Comparison of ENCODE assay signal across 8 mouse cellular contexts in the genomic region with DNA sequence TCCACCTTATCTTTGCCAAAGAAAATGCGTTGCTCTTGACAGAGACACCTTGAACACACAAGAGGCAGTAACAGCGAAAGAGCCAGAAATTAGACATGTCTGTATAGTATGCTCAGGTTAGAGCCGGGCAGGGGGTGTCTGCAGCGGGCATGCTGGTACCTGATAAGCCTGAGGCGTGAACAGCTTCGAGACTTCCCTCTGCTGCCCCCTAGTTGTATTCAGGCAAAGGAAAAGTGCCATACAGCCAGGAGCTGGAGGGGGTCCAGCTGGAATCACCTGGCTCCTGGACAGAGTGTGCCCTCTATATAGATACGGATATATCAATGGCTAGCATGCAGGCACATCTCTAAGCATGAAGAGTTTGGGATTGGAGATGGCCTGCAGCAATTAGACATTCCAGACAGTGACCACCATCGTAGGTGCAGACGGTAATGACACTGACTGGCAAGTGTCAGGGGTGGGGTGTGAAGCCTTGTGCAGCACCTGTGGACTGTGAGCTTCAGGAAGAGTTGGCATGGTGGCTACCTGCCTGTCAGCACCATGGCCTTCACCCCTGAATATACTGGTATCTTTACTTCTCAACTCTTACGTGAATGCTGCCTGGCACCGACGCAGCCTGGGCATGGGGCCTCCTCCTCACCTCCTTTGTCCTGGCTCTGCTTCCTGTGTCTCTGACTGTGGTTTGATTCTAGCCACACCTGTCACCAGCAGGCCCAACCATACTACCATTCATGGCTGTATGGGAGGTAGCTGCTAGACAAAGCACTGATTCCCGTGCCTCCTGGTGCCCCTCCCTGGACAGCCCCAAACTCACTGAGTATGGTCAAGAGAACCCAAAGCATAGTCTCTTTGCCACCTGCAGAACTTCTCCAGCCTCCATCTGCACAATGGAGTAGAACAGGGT. TPM values are rescaled to one million over a fixed set of nuclear protein-coding genes. Genes with fewer than 3 reads are reported as not detected.
A peak's percentile ranks its signal among the peaks of the same experiment; 100 is the strongest.
DNase-seq lines count a peak whose midpoint lies in the region; ATAC-seq and TF ChIP-seq lines count a peak whose summit lies in the region.

No protein-coding gene starts in this region.

- DNase-seq in heart, adult 18-20 months = peak; percentile 61 to 79
- DNase-seq in heart, embryonic 10.5 days (ENCODE audit: low spot score) = no peak
- peak; percentile 76 for DNase-seq in cerebellum, adult 9-10 months
- DNase-seq in kidney, postnatal 0 days (ENCODE audit: low spot score) = peak; percentile 56
- DNase-seq in retina, adult 2 months (ENCODE audit: low read depth, low spot score) = peak; percentile 20
- no peak for DNase-seq in midbrain, embryonic 10.5 days (ENCODE audit: low spot score)
- DNase-seq in layer of hippocampus, postnatal 36 days = no peak

- TF ChIP-seq EP300 in ES-Bruce4 (IDR thresholded peaks at IDR 0.05; ENCODE audit: insufficient read depth, low read depth, low read length) = no peak

- no peak overlapping the region for H3K27ac ChIP-seq in heart, embryonic 10.5 days
- no peak overlapping the region for H3K27ac ChIP-seq in ES-Bruce4 (ENCODE audit: insufficient read depth, low read length)
- no peak overlapping the region for H3K27ac ChIP-seq in kidney, postnatal 0 days
- H3K27ac ChIP-seq in midbrain, embryonic 10.5 days (replicated peaks) = no peak overlapping the region

- H3K4me2 ChIP-seq in kidney, postnatal 0 days (ENCODE audit: low read length) = no peak overlapping the region

- peaks cover 80% of the 10 kb centered on the region for H3K4me1 ChIP-seq in heart, embryonic 10.5 days
- no peaks in the 10 kb centered on the region for H3K4me1 ChIP-seq in ES-Bruce4 (ENCODE audit: control insufficient read depth, insufficient read depth, low read length)
- peaks cover 20% of the 10 kb centered on the region for H3K4me1 ChIP-seq in kidney, postnatal 0 days (replicated peaks; ENCODE audit: insufficient read depth, low read length)
- peaks cover 46% of the 10 kb centered on the region for H3K4me1 ChIP-seq in midbrain, embryonic 10.5 days

- peaks cover 66% of the 10 kb centered on the region for H3K27me3 ChIP-seq in heart, embryonic 10.5 days (ENCODE audit: insufficient read depth, poor library complexity, severe bottlenecking)
- no peaks in the 10 kb centered on the region for H3K27me3 ChIP-seq in ES-Bruce4 (ENCODE audit: control insufficient read depth, insufficient read depth, low read length, poor library complexity, severe bottlenecking)
- no peaks in the 10 kb centered on the region for H3K27me3 ChIP-seq in kidney, postnatal 0 days (ENCODE audit: insufficient read depth, low read length)
- 0 out of 2 replicates have a peak, but pooled peaks cover 5% of the 10 kb centered on the region for H3K27me3 ChIP-seq in midbrain, embryonic 10.5 days (ENCODE audit: low read depth, poor library complexity, severe bottlenecking)

- peak; percentile 41 for TF ChIP-seq CTCF in ES-Bruce4 (IDR thresholded peaks at IDR 0.05; ENCODE audit: low read depth, low read length)
- TF ChIP-seq CTCF in kidney, postnatal 0 days (IDR thresholded peaks at IDR 0.05; ENCODE audit: low read depth) = peak; percentile 66

- H3K9me3 ChIP-seq in heart, embryonic 10.5 days = no peaks in the 10 kb centered on the region
- no peaks in the 10 kb centered on the region for H3K9me3 ChIP-seq in ES-Bruce4 (replicated peaks; ENCODE audit: control insufficient read depth, insufficient read depth, low read length, poor library complexity, severe bottlenecking)
- H3K9me3 ChIP-seq in kidney, postnatal 0 days (replicated peaks; ENCODE audit: low read length) = no peaks in the 10 kb centered on the region
- H3K9me3 ChIP-seq in midbrain, embryonic 10.5 days (replicated peaks) = no peaks in the 10 kb centered on the region

- no peak for ATAC-seq in kidney, postnatal 0 days (replicated peaks; ENCODE audit: low FRiP score, low read depth)

- no peak overlapping the region for H3K4me3 ChIP-seq in heart, embryonic 10.5 days
- no peak overlapping the region for H3K4me3 ChIP-seq in ES-Bruce4 (ENCODE audit: low read depth, low read length)
- H3K4me3 ChIP-seq in kidney, postnatal 0 days (replicated peaks; ENCODE audit: low read depth, low read length) = no peak overlapping the region
- no peak overlapping the region for H3K4me3 ChIP-seq in midbrain, embryonic 10.5 days

- 63% methylated on average over 13 of the region's 13 CpGs for WGBS in heart, embryonic 10.5 days
- 70% methylated on average over 13 of the region's 13 CpGs for WGBS in kidney, postnatal 0 days
- 69% methylated on average over 13 of the region's 13 CpGs for WGBS in midbrain, embryonic 10.5 days

- TF ChIP-seq POLR2A in ES-Bruce4 (IDR thresholded peaks at IDR 0.05; ENCODE audit: insufficient read depth, low read length) = no peak

- no peaks in the 10 kb centered on the region for H3K36me3 ChIP-seq in heart, embryonic 10.5 days
- H3K36me3 ChIP-seq in ES-Bruce4 (ENCODE audit: control insufficient read depth, insufficient read depth, low read length, poor library complexity, severe bottlenecking) = no peaks in the 10 kb centered on the region
- H3K36me3 ChIP-seq in kidney, postnatal 0 days (ENCODE audit: insufficient read depth, low read length) = no peaks in the 10 kb centered on the region
- no peaks in the 10 kb centered on the region for H3K36me3 ChIP-seq in midbrain, embryonic 10.5 days

- no peak overlapping the region for H3K9ac ChIP-seq in ES-Bruce4 (ENCODE audit: low read depth, poor library complexity, severe bottlenecking)
- H3K9ac ChIP-seq in kidney, postnatal 0 days (ENCODE audit: low read depth, low read length) = no peak overlapping the region

RNA-seq across cellular contexts. Expression of gene Rxra, which starts 54.0 kb away (rescaled TPM):
- total RNA-seq in heart, adult 18-20 months (2021) = 10 to 100 TPM; 51.3 to 52.4 TPM
- polyA plus RNA-seq in heart, embryonic 10.5 days (2016; fragmentation: Nextera tagmentation; extraction: Ambion mirVana) = 6.4 and 8.0 TPM in 2 replicates
- 10.0 and 12.7 TPM in 2 replicates for polyA plus RNA-seq in ES-Bruce4 (2011; ENCODE audit: insufficient read depth, insufficient read length, low read depth, missing spikeins)
- polyA plus RNA-seq in kidney, postnatal 0 days (2015; fragmentation: Nextera tagmentation; extraction: Ambion mirVana) = 9.4 and 9.6 TPM in 2 replicates
- polyA plus RNA-seq in midbrain, embryonic 10.5 days (2016; fragmentation: Nextera tagmentation; extraction: Ambion mirVana) = 7.5 and 7.6 TPM in 2 replicates
- total RNA-seq in layer of hippocampus, postnatal 36 days (2021) = 10 to 100 TPM; 25.1 to 27.9 TPM

Comparison
In these comparisons a context has a peak if more than half of its experiments do, and no peak if none do; other contexts are left out.
1. DNase-seq: peak in heart, adult 18-20 months (2 of 2), cerebellum, adult 9-10 months (single experiment), kidney, postnatal 0 days (single experiment) and retina, adult 2 months (single experiment); none in heart, embryonic 10.5 days (single experiment), midbrain, embryonic 10.5 days (single experiment) and layer of hippocampus, postnatal 36 days (0 of 2).